Mouse (Mus musculus): ENCODE measurements at regions not wholly inside any gene's neighbourhood (a gene's known extent, or its start where the extent isn't known, plus 50 kb on each side); places are given as distances from the start of the nearest gene placed in this dataset.

- no peaks in the 10 kb centered on the region for H3K36me3 ChIP-seq
- no peaks in the 10 kb centered on the region for H3K27me3 ChIP-seq
- H3K9ac ChIP-seq = no peak overlapping the region
- WGBS = 79% methylated on average over 3 of the region's 3 CpGs
- no peak overlapping the region for H3K4me2 ChIP-seq (replicated peaks)
- H3K4me3 ChIP-seq = no peak overlapping the region
- ATAC-seq (ENCODE audit: low FRiP score) = no peak
- H3K4me1 ChIP-seq = no peaks in the 10 kb centered on the region
- no peaks in the 10 kb centered on the region for H3K9me3 ChIP-seq (replicated peaks)
- H3K27ac ChIP-seq = no peak overlapping the region
These were observed 144.1 kb downstream of the Postn start for GRCm38 (mm10) chr3:54504997-54505396.

DNA sequence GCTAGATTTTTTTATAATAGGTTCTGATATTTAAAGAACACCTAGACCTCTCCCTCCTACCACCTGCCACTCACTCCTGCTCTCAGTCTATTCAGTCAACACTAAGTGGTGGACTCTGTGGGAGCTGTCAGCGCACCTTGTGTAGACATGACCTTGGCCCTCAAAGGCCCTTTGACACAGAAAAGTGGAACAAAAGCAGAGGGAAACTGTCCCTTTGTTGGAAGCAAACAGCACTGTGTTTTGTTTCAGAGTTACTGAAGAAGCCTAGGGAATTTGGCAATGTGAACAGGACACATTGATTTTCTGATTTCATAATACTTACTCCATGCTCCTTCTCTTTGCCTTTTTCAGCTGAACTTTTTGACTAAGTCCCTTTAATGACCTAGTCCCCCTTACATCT lies 146.7 kb downstream of the Postn start:
- WGBS = 72% methylated on average over 1 of the region's 1 CpGs
- Histone ChIP-seq H3K36me3 (no peaks in the 10 kb centered on the region), H3K4me3 (no peak overlapping the region), H3K4me2 (replicated peaks) (no peak overlapping the region), H3K4me1 (no peaks in the 10 kb centered on the region), H3K27ac (no peak overlapping the region), H3K9me3 (replicated peaks) (no peaks in the 10 kb centered on the region), H3K9ac (no peak overlapping the region), H3K27me3 (no peaks in the 10 kb centered on the region)
- no peak for ATAC-seq (ENCODE audit: low FRiP score)

DNA sequence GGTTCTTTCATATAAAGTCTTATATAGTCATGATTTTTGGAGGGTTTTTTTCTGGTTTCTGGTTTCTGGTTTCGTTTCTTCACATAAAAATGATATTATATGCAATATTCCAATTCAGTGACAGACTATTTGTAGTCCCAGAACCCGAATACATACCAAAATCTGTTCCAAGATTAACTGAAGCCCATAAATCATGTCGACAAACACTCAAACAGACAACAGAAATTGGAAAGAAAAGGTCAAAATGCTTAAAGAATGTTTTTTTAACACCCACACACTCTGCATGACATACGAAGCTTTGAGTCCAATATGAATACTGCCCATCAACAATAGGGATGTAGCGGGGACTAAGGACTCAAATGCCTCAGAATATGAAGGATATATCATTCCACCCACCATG lies 148.0 kb downstream of the Postn start:
- Histone ChIP-seq H3K4me1 (no peaks in the 10 kb centered on the region), H3K9ac (no peak overlapping the region), H3K4me2 (replicated peaks) (no peak overlapping the region), H3K9me3 (replicated peaks) (no peaks in the 10 kb centered on the region), H3K27ac (no peak overlapping the region), H3K4me3 (no peak overlapping the region), H3K36me3 (no peaks in the 10 kb centered on the region), H3K27me3 (no peaks in the 10 kb centered on the region)
- ATAC-seq (ENCODE audit: low FRiP score) = no peak
- WGBS = 79% methylated on average over 5 of the region's 5 CpGs

DNA sequence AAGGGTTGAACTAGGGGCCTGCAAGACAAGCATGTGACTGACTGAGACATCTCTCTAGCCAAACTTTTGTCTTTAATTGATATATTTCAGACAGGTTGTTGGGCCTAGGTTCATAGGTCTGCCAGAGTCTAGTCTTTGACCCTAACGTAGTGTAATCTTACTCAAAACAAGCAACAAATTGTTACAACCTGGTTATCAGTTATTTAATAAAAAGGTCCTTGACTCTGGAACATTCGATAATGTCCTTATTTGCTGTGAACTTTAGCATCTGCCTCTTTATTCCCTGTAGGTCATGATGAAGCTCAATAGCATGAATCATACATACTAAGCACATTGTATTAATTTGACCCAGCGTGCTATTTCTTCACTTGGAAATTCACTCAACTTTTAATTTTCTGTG lies 156.3 kb downstream of the Postn start:
- H3K27ac ChIP-seq = no peak overlapping the region
- ATAC-seq (ENCODE audit: low FRiP score) = no peak
- 82% methylated on average over 3 of the region's 3 CpGs for WGBS
- H3K4me3 ChIP-seq = no peak overlapping the region
- H3K4me1 ChIP-seq = no peaks in the 10 kb centered on the region
- H3K4me2 ChIP-seq (replicated peaks) = no peak overlapping the region
- no peak overlapping the region for H3K9ac ChIP-seq
- no peaks in the 10 kb centered on the region for H3K36me3 ChIP-seq
- H3K27me3 ChIP-seq = no peaks in the 10 kb centered on the region
- H3K9me3 ChIP-seq (replicated peaks) = 0 out of 2 replicates have a peak, but pooled peaks cover 5% of the 10 kb centered on the region

DNA sequence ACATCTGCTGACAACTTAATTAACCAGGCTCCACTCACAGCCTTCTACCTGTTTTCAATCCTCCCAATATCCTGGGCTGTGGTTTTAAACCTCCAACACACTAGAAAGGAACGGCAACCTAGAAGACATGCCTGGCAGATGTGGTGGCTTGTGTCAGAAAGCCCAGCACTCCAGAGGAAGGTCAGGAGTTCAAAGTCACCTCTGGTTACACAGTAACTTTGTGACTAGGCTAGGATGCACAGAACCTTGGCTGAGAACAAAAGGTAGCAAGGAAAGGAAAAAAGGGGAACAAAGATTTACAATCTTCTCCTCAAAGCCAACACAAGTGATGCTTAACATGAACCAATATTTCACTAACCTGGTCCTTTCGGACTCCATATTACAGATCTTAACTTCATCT lies 161.8 kb downstream of the Postn start:
- Histone ChIP-seq H3K27ac (no peak overlapping the region), H3K4me2 (replicated peaks) (no peak overlapping the region), H3K36me3 (no peaks in the 10 kb centered on the region), H3K4me3 (no peak overlapping the region), H3K4me1 (no peaks in the 10 kb centered on the region), H3K9ac (no peak overlapping the region), H3K27me3 (no peaks in the 10 kb centered on the region), H3K9me3 (replicated peaks) (0 out of 2 replicates have a peak, but pooled peaks cover 8% of the 10 kb centered on the region)
- WGBS = 89% methylated on average over 2 of the region's 2 CpGs
- no peak for ATAC-seq (ENCODE audit: low FRiP score)

- 0 out of 2 replicates have a peak, but pooled peaks cover 4% of the 10 kb centered on the region for H3K9me3 ChIP-seq (replicated peaks)
- no peak overlapping the region for H3K9ac ChIP-seq
- no peak overlapping the region for H3K27ac ChIP-seq
- no peak overlapping the region for H3K4me3 ChIP-seq
- H3K4me2 ChIP-seq (replicated peaks) = no peak overlapping the region
- WGBS = 79% methylated on average over 4 of the region's 4 CpGs
- H3K36me3 ChIP-seq = no peaks in the 10 kb centered on the region
- no peaks in the 10 kb centered on the region for H3K27me3 ChIP-seq
- no peaks in the 10 kb centered on the region for H3K4me1 ChIP-seq
- ATAC-seq (ENCODE audit: low FRiP score) = no peak
These were observed 165.7 kb downstream of the Postn start for GRCm38 (mm10) chr3:54526618-54527017.

GRCm38 (mm10) chr3:54528292-54528691 lies 164.3 kb upstream of the Supt20 start:
- Histone ChIP-seq H3K27ac (no peak overlapping the region), H3K27me3 (no peaks in the 10 kb centered on the region), H3K9ac (no peak overlapping the region), H3K36me3 (no peaks in the 10 kb centered on the region), H3K4me1 (no peaks in the 10 kb centered on the region), H3K9me3 (replicated peaks) (0 out of 2 replicates have a peak, but pooled peaks cover 4% of the 10 kb centered on the region), H3K4me3 (no peak overlapping the region), H3K4me2 (replicated peaks) (no peak overlapping the region)
- 80% methylated on average over 3 of the region's 3 CpGs for WGBS
- ATAC-seq (ENCODE audit: low FRiP score) = no peak

DNA sequence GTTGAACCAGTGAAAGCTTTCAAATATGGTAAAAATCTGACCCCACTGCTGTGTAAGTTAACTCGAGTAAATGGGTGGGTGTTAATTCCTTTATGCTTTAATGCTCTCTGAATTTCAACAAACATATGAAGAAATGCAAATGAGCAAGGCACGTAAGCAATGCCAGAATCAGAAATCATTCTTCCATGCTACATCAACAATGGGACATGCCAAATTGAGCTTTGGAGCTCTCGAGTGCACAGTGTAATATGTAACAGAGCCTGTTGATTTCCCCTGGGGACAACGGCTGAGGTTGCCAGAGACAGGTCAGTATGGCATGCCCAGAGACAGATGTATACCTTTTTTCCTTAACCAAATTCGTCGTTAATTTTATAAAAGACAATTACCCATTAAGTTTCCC lies 162.4 kb upstream of the Supt20 start:
- 0 out of 2 replicates have a peak, but pooled peaks cover 4% of the 10 kb centered on the region for H3K9me3 ChIP-seq (replicated peaks)
- H3K4me2 ChIP-seq (replicated peaks) = no peak overlapping the region
- H3K36me3 ChIP-seq = no peaks in the 10 kb centered on the region
- no peak overlapping the region for H3K4me3 ChIP-seq
- H3K4me1 ChIP-seq = no peaks in the 10 kb centered on the region
- H3K27ac ChIP-seq = no peak overlapping the region
- H3K9ac ChIP-seq = no peak overlapping the region
- 67% methylated on average over 6 of the region's 6 CpGs for WGBS
- H3K27me3 ChIP-seq = no peaks in the 10 kb centered on the region
- no peak for ATAC-seq (ENCODE audit: low FRiP score)

DNA sequence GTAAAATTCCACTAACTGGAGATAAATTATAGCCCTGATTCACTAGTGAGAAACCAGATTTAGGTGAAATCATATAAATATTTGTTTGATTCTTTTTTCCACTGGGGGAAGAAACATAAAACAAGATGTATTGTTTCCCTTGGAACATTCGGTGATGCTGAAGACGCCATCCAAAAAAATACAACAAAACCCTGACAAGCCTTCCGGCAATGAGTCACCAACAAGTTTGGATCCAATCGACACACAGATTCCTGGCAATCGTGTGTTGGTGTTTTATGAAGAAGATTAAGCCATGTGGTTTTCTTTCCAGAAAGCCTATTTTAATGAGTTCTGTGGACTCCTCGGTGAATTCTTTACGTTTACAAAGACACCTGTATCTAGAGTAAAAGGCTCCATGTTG lies 157.2 kb upstream of the Supt20 start:
- no peak overlapping the region for H3K27ac ChIP-seq
- H3K4me3 ChIP-seq = no peak overlapping the region
- H3K4me1 ChIP-seq = no peaks in the 10 kb centered on the region
- H3K4me2 ChIP-seq (replicated peaks) = no peak overlapping the region
- H3K9me3 ChIP-seq (replicated peaks) = no peaks in the 10 kb centered on the region
- WGBS = 89% methylated on average over 7 of the region's 7 CpGs
- no peaks in the 10 kb centered on the region for H3K27me3 ChIP-seq
- no peak overlapping the region for H3K9ac ChIP-seq
- ATAC-seq (ENCODE audit: low FRiP score) = no peak
- H3K36me3 ChIP-seq = no peaks in the 10 kb centered on the region

- WGBS = 62% methylated on average over 3 of the region's 3 CpGs
- no peak overlapping the region for H3K4me2 ChIP-seq (replicated peaks)
- peaks cover 4% of the 10 kb centered on the region; the same call in 1 of the 2 replicates for H3K9me3 ChIP-seq (replicated peaks)
- no peaks in the 10 kb centered on the region for H3K4me1 ChIP-seq
- H3K27ac ChIP-seq = no peak overlapping the region
- no peak for ATAC-seq (ENCODE audit: low FRiP score)
- H3K27me3 ChIP-seq = no peaks in the 10 kb centered on the region
- no peak overlapping the region for H3K9ac ChIP-seq
- H3K36me3 ChIP-seq = no peaks in the 10 kb centered on the region
- H3K4me3 ChIP-seq = no peak overlapping the region
These were observed 154.6 kb upstream of the Supt20 start for GRCm38 (mm10) chr3:54538055-54538454.

GRCm38 (mm10) chr3:54540540-54541080 lies 152.0 kb upstream of the Supt20 start:
- Histone ChIP-seq H3K27me3 (no peaks in the 10 kb centered on the region), H3K4me2 (replicated peaks) (no peak overlapping the region), H3K4me1 (no peaks in the 10 kb centered on the region), H3K36me3 (no peaks in the 10 kb centered on the region), H3K9me3 (replicated peaks) (peaks cover 4% of the 10 kb centered on the region; the same call in 1 of the 2 replicates), H3K4me3 (no peak overlapping the region), H3K9ac (no peak overlapping the region), H3K27ac (no peak overlapping the region)
- no peak for ATAC-seq (ENCODE audit: low FRiP score)
- WGBS = 75% methylated on average over 3 of the region's 3 CpGs

GRCm38 (mm10) chr3:54541389-54541788 lies 151.2 kb upstream of the Supt20 start:
- Histone ChIP-seq H3K27ac (no peak overlapping the region), H3K9ac (no peak overlapping the region), H3K27me3 (no peaks in the 10 kb centered on the region), H3K36me3 (no peaks in the 10 kb centered on the region), H3K4me2 (replicated peaks) (no peak overlapping the region), H3K4me1 (no peaks in the 10 kb centered on the region), H3K4me3 (no peak overlapping the region), H3K9me3 (replicated peaks) (peaks cover 4% of the 10 kb centered on the region; the same call in 1 of the 2 replicates)
- WGBS = 88% methylated on average over 5 of the region's 5 CpGs
- no peak for ATAC-seq (ENCODE audit: low FRiP score)

DNA sequence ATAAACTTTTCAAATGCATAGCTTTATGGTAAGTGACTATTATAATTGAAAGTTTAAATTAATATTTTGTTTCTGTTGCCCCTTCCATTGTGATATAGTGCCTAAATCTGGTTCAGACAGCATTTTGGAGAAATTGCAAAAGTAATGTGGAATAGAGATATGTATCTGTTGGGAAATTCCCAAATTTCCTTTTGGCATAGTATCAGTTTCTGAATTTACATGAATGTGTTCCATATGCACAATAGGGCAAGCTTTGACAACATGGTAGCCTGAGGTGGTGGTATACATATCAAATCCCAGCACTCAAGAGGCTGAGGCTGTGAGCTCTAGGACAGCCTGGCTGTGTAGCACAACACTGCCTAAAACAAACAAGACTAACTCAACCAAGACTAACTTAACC lies 147.2 kb upstream of the Supt20 start:
- H3K9me3 ChIP-seq (replicated peaks) = peaks cover 4% of the 10 kb centered on the region; the same call in 1 of the 2 replicates
- H3K27ac ChIP-seq = no peak overlapping the region
- H3K36me3 ChIP-seq = no peaks in the 10 kb centered on the region
- no peak overlapping the region for H3K4me3 ChIP-seq
- no peak overlapping the region for H3K4me2 ChIP-seq (replicated peaks)
- ATAC-seq (ENCODE audit: low FRiP score) = no peak
- H3K4me1 ChIP-seq = no peaks in the 10 kb centered on the region
- H3K9ac ChIP-seq = no peak overlapping the region
- no peaks in the 10 kb centered on the region for H3K27me3 ChIP-seq
